Mouse (Mus musculus) embryonic fibroblast, embryonic 13.5 days (primary cell): ENCODE measurements at regions not wholly inside any gene's neighbourhood (a gene's known extent, or its start where the extent isn't known, plus 50 kb on each side); places are given as distances from the start of the nearest gene placed in this dataset.

Experiments used
- H3K27ac ChIP-seq: 2 replicates; pipeline ENCODE4 v1.5.1; 2012; ENCODE audit warnings: low read length, control low read depth, inconsistent platforms; ENCODE audit not compliant: insufficient read depth
- H3K4me1 ChIP-seq: 2 replicates; pipeline ENCODE4 v1.6.1; 2011; ENCODE audit warnings: low read length; ENCODE audit not compliant: control insufficient read depth, insufficient read depth
- H3K4me3 ChIP-seq: 2 replicates; pipeline ENCODE4 v1.5.1; 2011; ENCODE audit warnings: mild to moderate bottlenecking, control low read depth, low read length; ENCODE audit not compliant: insufficient read depth
- CTCF ChIP-seq: IDR thresholded peaks from 2 replicates; pipeline ENCODE4 v1.5.1; 2011; ENCODE audit warnings: mild to moderate bottlenecking, control low read depth, low read length, moderate library complexity, borderline replicate concordance; ENCODE audit not compliant: insufficient read depth
- POLR2A ChIP-seq: IDR thresholded peaks from 2 replicates; pipeline ENCODE4 v1.6.1; 2011; ENCODE audit warnings: low read depth, mild to moderate bottlenecking, control low read depth, low read length, moderate library complexity

- TF ChIP-seq POLR2A (no peak), CTCF (no peak)
- peaks cover 4% of the 10 kb centered on the region; the same call in 1 of the 2 replicates for H3K4me1 ChIP-seq
- H3K4me3 ChIP-seq = no peak overlapping the region
- no peak overlapping the region for H3K27ac ChIP-seq
Observed at GRCm38 (mm10) chr8:115531343-115531742, 176.3 kb downstream of the Maf start.

DNA sequence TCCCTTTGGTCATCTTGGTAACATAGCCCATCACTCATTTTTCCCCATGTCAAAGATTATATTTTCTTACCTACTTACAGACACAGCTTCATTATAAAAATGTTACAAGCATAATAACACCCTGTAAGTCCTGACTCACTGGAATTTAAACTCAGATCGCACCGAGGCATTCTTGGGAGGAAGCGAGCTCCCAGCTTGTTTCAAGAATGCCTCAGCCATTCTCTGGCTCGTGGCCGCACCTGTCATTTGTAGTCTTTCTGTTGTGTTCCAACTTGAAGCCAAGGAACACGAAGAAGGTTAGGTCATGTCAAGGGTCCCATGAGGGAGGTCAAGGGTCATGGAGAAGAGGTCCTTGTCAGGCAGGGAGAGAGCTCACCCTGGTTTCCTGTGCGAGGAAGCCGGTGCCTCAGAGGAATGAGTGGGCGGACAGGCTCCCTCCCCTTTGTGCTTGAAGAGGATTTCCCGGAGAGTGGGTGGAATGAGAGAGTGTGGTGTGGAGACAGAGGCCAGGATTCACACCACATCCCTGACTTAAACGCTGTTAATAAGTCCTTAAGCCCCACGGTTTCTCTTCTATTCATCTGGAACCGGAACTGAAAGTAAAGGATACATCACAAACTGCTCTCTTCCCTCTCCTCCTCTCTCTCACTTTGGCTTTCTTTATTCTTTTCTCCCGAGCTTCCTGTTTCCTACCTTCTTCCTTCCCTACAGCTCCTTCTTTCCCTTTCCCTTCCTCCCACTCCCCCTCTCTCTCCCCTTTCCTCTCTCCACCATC lies 177.8 kb downstream of the Maf start:
- Histone ChIP-seq H3K27ac (no peak overlapping the region), H3K4me3 (no peak overlapping the region), H3K4me1 (peaks cover 4% of the 10 kb centered on the region; the same call in 1 of the 2 replicates)
- TF ChIP-seq CTCF (no peak), POLR2A (no peak)

DNA sequence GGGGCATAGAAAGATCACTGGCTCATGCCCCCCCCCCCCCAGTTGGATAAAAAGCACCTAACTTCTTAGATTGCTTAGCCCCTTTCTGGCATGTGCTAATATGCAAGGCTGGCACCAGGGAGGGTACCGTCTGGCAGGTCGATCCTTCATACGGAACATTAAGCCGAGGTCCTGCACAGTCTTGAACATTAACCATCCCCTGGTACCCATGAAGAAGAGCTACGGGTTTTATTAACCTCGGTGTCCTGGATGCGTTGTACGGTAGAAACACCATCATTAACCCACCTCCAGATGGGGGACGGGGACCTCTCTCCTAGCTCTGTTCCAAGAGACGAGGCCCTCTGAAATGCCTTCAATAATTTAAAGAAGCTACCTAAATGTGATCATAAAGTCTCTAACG lies 178.7 kb downstream of the Maf start:
- H3K27ac ChIP-seq = no peak overlapping the region
- H3K4me1 ChIP-seq = peaks cover 4% of the 10 kb centered on the region; the same call in 1 of the 2 replicates
- no peak overlapping the region for H3K4me3 ChIP-seq
- TF ChIP-seq POLR2A (no peak), CTCF (no peak)

- peaks cover 4% of the 10 kb centered on the region; the same call in 1 of the 2 replicates for H3K4me1 ChIP-seq
- H3K4me3 ChIP-seq = no peak overlapping the region
- TF ChIP-seq POLR2A = no peak
- TF ChIP-seq CTCF = no peak
- no peak overlapping the region for H3K27ac ChIP-seq
Observed at GRCm38 (mm10) chr8:115525149-115525548, 182.4 kb downstream of the Maf start.

DNA sequence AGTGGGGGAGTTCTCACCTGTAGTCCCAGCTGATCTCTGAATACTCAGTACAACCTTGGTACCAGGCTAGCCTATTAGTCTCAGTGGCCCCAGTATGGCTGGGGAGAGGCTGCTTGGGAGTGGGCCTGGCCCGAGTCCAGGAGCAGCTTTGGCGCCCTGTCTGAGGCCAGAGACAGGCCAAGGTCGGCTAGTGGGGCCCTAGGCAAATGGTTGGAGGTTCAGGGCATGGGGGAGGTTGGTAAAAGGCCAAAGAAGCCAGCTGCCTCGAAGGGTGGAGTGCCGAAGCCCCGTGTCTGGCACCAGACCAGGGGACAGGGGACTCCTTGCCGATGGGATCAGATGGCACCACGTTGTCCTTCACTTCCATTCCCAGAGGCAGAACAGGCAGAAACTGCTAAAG lies 182.9 kb downstream of the Maf start:
- Histone ChIP-seq H3K27ac (no peak overlapping the region), H3K4me3 (no peak overlapping the region), H3K4me1 (peaks cover 2% of the 10 kb centered on the region; the same call in 1 of the 2 replicates)
- TF ChIP-seq CTCF (no peak), POLR2A (no peak)

DNA sequence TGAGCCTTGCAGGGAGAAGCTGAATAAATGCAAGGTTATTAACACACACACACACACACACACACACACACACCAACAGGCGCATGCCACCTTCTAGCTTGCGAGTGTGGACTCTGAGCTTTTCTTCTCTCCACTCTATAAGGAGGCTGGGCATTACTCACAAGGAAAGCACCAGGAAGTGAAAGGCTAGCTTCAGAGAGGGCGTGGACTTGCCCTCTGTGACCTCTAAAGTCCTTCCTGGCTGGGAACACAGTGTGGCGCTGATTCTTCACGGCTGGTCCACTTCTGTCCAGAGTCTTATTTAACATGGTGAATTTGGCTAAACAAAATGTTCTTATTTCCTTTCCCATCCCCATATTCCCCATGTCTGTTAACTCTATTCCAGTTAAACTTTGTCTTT lies 185.1 kb downstream of the Maf start:
- no peak overlapping the region for H3K4me3 ChIP-seq
- TF ChIP-seq POLR2A = no peak
- no peak for TF ChIP-seq CTCF
- no peak overlapping the region for H3K27ac ChIP-seq
- no peaks in the 10 kb centered on the region for H3K4me1 ChIP-seq

DNA sequence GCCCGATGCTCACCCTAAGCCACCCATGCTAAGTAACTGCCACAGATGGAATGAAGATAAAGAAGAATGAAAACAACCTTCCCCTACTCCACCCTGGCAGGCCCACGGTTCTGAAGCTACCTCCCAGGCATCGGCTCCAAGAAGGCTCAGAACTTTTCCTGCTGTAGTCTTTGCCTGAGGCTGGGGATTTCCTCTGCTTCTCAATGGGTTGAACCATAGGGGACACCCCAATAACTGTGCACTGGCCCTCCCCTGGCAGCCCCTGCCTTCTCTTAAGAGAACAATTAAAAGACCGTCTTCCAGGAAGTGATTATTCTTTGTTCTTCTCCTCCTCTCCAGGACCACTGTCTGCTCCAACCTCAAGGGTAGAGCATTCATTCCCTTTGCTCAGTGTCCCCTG lies 191.9 kb downstream of the Maf start:
- no peak overlapping the region for H3K27ac ChIP-seq
- H3K4me3 ChIP-seq = no peak overlapping the region
- no peaks in the 10 kb centered on the region for H3K4me1 ChIP-seq
- TF ChIP-seq CTCF = no peak
- no peak for TF ChIP-seq POLR2A

DNA sequence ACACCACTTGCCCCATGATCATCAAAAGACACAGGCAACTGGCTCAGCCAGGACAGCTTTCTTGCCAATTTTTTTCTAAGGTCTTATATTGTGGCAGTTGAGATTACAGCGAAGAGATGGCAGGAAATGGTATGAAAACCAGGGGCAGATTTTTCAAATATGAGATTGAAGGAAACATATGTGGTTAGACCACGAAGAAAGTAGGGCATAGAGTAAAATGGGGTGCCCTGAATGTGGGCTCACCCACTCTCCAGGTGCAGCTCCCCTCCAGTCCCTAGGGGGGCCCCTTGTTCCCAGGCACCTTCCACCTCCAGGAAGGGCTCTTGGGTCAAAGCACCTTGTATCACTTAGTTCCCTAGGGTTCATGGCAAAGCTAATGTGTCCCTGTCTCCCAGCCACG lies 193.1 kb downstream of the Maf start:
- Histone ChIP-seq H3K27ac (no peak overlapping the region), H3K4me1 (no peaks in the 10 kb centered on the region), H3K4me3 (no peak overlapping the region)
- TF ChIP-seq POLR2A = no peak
- no peak for TF ChIP-seq CTCF

GRCm38 (mm10) chr8:115507180-115507579 lies 200.4 kb downstream of the Maf start:
- H3K4me1 ChIP-seq = no peaks in the 10 kb centered on the region
- H3K27ac ChIP-seq = no peak overlapping the region

DNA sequence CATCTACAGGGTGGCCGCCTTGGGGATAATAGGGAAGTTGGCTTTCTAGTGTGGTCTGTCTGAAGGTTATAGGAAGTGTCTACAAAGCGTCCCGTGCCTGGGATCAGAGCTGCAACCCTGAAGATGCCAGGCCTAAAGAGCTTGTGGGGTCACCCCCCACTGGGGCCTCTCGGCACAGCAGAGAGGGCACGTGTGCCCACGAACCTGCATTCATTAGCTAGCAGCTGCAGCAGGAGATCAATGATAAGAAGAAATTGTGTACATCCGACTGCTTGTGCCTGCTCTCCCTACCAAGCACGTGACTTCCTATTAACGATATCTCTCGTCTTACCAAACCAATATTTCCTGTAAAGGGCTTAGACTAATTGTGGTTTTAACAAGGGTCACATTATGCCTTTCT lies 200.9 kb downstream of the Maf start:
- Histone ChIP-seq H3K27ac (no peak overlapping the region), H3K4me3 (no peak overlapping the region), H3K4me1 (no peaks in the 10 kb centered on the region)
- TF ChIP-seq POLR2A = no peak
- no peak for TF ChIP-seq CTCF

More at GRCm38 (mm10) chr8:115507180-115507579, 200.4 kb downstream of the Maf start:
- H3K4me3 ChIP-seq = no peak overlapping the region
- TF ChIP-seq POLR2A (no peak), CTCF (no peak)
